Mouse (Mus musculus) myocyte (in vitro differentiated cells): Measurements from ENCODE around the gene Plcd4.

Experiments used
- CEBPB ChIP-seq: IDR thresholded peaks from 2 replicates; pipeline ENCODE4 v1.6.1; 2011; ENCODE audit warnings: mild to moderate bottlenecking, moderate library complexity; ENCODE audit not compliant: poor library complexity, insufficient read depth, severe bottlenecking
- E2F4 ChIP-seq: IDR thresholded peaks from one replicate; pipeline ENCODE4 v1.6.1; 2011; ENCODE audit warnings: mild to moderate bottlenecking, control low read depth, moderate library complexity; ENCODE audit not compliant: insufficient read depth
- MAX ChIP-seq: IDR thresholded peaks from one replicate; pipeline ENCODE4 v1.6.1; 2011; ENCODE audit warnings: low read depth, mild to moderate bottlenecking, control low read depth
- MYOD1 ChIP-seq, 3 experiments: IDR thresholded peaks; one replicate each; pipeline ENCODE4 v1.6.1; 2011; ENCODE audit warnings: control low read depth in 2 of 3, low read depth in 2 of 3, mild to moderate bottlenecking in 2 of 3, moderate library complexity in 1 of 3; ENCODE audit not compliant: insufficient read length in 2 of 3, control insufficient read depth in 1 of 3
- MYOG ChIP-seq, 3 experiments: IDR thresholded peaks; one replicate each; pipeline ENCODE4 v1.6.1; 2011; ENCODE audit warnings: control low read depth in 2 of 3, low read depth in 2 of 3, mild to moderate bottlenecking in 2 of 3; ENCODE audit not compliant: insufficient read length in 2 of 3, control insufficient read depth in 1 of 3, insufficient read depth in 1 of 3
- POLR2A ChIP-seq: IDR thresholded peaks from one replicate; pipeline ENCODE4 v1.6.1; 2011; ENCODE audit warnings: low read depth, mild to moderate bottlenecking, control low read depth, moderate library complexity; ENCODE audit not compliant: insufficient read length
- POLR2AphosphoS2 ChIP-seq: IDR thresholded peaks from one replicate; pipeline ENCODE4 v1.6.1; 2011; ENCODE audit warnings: low read depth, control low read depth; ENCODE audit not compliant: insufficient read length
- SRF ChIP-seq: IDR thresholded peaks from one replicate; pipeline ENCODE4 v1.6.1; 2011; ENCODE audit warnings: low read depth; ENCODE audit not compliant: control insufficient read depth, insufficient read length
- TCF12 ChIP-seq: IDR thresholded peaks from one replicate; pipeline ENCODE4 v1.6.1; 2011; ENCODE audit warnings: mild to moderate bottlenecking, control low read depth; ENCODE audit not compliant: poor library complexity, insufficient read depth, severe bottlenecking
- TCF3 ChIP-seq: IDR thresholded peaks from one replicate; pipeline ENCODE4 v1.6.1; 2011; ENCODE audit warnings: low read depth, control low read depth; ENCODE audit not compliant: insufficient read length
- USF1 ChIP-seq: IDR thresholded peaks from one replicate; pipeline ENCODE4 v1.6.1; 2011; ENCODE audit warnings: low read depth, mild to moderate bottlenecking, control low read depth, moderate library complexity

GRCm38 (mm10) chr1:74505393-74505720, 37.3 kb upstream of the Plcd4 start:
- TF ChIP-seq E2F4, result no peak
- no peak for TF ChIP-seq POLR2A
- TF ChIP-seq MYOD1 (IDR thresholded peaks at IDR 0.05; ENCODE audit: control insufficient read depth in 1 of 3, insufficient read length in 2 of 3, low read depth in 2 of 3), result no peak
- no peak for TF ChIP-seq CEBPB
- TF ChIP-seq TCF12, result no peak
- TF ChIP-seq MAX, result no peak
- no peak for TF ChIP-seq MYOG (IDR thresholded peaks at IDR 0.05; ENCODE audit: control insufficient read depth in 1 of 3, insufficient read depth in 1 of 3, insufficient read length in 2 of 3, low read depth in 2 of 3)
- TF ChIP-seq USF1, result no peak
- TF ChIP-seq POLR2AphosphoS2, result no peak
- no peak for TF ChIP-seq TCF3
- no peak for TF ChIP-seq SRF
